Mouse (Mus musculus) neutrophil, adult 83 days (primary cell): ENCODE results near the gene 4930596D02Rik. TPM values are rescaled to one million over a fixed set of nuclear protein-coding genes. Genes with fewer than 3 reads are reported as not detected.

Experiments
- total RNA-seq, 2 experiments: library from RNA; stranded (reverse); gene quantifications; one replicate each; pipeline ENCODE4 v1.2.4; 2023

Gene 4930596D02Rik
- not detected for total RNA-seq

DNA sequence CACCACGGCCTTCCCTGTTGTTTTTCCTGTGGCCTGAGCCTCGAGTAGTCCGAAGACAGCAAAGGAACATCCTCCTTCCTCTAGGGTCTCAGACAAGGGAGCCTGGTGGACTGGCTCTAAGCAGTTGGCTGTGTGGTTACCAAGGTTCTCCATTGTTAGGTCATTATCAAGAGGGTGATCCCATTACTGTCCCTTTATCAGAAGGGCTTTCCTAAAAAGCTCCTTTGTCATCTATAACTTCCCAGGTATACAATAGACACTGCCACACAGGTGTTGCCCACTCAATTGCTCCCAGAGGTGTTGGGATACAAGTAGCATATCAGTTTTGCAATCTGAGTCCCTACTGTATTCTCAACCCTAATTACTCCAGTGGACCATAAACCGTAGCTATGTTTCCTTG lies at the start of gene 4930596D02Rik:
Gene 4930596D02Rik, minus strand, starts transcription at position 101 of the 400 bp plus-strand sequence.

